Mouse (Mus musculus): ENCODE data around the gene Slc27a2. TPM values are rescaled to one million over a fixed set of nuclear protein-coding genes. Genes with fewer than 3 reads are reported as not detected.

Gene Slc27a2
- polyA plus RNA-seq, 1 experiment, result not detected

GRCm38 (mm10) chr2:126555533-126555932, 3.3 kb downstream of the Slc27a2 start:
- no peak for TF ChIP-seq CEBPB (IDR thresholded peaks at IDR 0.05; ENCODE audit: low read depth)
- Histone ChIP-seq H3K79me3 (ENCODE audit: low read depth) (no peaks in the 10 kb centered on the region), H3ac (ENCODE audit: control insufficient read depth, insufficient read length, low read depth) (no peak overlapping the region), H3K27me3 (ENCODE audit: control insufficient read depth, insufficient read depth, insufficient read length) (peaks cover 40% of the 10 kb centered on the region), H3K79me2 (ENCODE audit: control insufficient read depth, insufficient read depth) (no peaks in the 10 kb centered on the region), H3K4me3 (ENCODE audit: insufficient read depth, poor library complexity, severe bottlenecking) (no peak overlapping the region), H3K36me3 (ENCODE audit: control insufficient read depth, insufficient read depth) (no peaks in the 10 kb centered on the region)

DNA sequence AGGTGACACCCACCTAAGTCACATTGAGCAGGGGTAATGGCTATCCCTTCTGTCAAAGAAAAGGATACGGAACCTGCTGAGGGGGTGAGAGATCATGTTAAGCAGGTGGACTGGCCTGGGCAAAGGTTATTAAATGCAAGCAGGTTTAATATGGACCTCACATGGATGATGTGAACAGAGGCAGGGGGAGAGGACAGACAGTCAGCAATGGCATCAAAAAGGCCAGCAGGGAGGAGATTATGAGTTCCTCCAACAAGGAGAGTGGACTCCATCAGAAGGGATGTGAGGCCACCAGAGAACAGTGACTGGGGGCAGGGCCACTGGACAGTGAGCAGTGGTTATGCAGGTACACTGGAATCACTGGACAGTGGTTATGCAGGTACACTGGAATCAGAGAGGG, 7.9 kb downstream of the Slc27a2 start:
- Histone ChIP-seq H3K36me3 (ENCODE audit: control insufficient read depth, insufficient read depth) (no peaks in the 10 kb centered on the region), H3K27me3 (ENCODE audit: control insufficient read depth, insufficient read depth, insufficient read length) (peaks cover 20% of the 10 kb centered on the region), H3ac (ENCODE audit: control insufficient read depth, insufficient read length, low read depth) (no peak overlapping the region), H3K4me3 (ENCODE audit: insufficient read depth, poor library complexity, severe bottlenecking) (no peak overlapping the region), H3K79me3 (ENCODE audit: low read depth) (no peaks in the 10 kb centered on the region), H3K79me2 (ENCODE audit: control insufficient read depth, insufficient read depth) (no peaks in the 10 kb centered on the region)
- no peak for TF ChIP-seq MAX (IDR thresholded peaks at IDR 0.05)

DNA sequence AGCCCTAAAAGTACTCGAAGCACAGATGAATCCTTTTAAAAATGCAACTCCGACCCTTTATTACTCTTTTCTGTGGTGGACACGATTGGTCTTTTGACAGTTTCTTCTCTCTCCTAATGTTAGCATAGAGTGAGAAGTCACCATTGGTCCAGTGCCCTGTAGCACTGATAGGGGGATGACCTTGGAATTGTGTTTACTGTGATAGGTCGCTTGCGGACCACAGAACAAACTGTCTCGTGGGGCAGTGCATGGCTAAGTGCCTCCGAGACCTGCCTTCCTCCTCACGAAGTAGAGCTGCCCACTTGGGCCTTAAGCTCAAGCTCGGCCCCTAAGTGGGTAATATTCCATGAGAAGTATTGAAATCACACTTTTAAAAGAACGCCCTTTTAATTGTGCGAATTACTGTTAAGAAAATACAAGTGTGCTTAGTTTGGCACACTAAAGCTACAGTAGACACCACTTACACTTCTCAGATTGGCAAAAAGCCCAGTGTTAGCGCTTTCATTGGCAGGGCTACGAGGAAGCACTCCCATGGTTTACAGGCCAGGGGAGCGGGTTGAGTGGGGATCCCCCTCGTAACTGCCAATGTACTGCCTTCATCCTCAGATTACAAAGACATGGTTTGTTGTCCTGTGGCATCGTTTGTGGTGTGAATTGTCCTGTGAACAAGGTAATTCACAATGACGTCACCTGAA, 11.4 kb downstream of the Slc27a2 start:
- Histone ChIP-seq H3K4me3 (ENCODE audit: insufficient read depth, poor library complexity, severe bottlenecking) (no peak overlapping the region), H3K79me2 (ENCODE audit: control insufficient read depth, insufficient read depth) (no peaks in the 10 kb centered on the region), H3K79me3 (ENCODE audit: low read depth) (no peaks in the 10 kb centered on the region), H3ac (ENCODE audit: control insufficient read depth, insufficient read length, low read depth) (no peak overlapping the region), H3K27me3 (ENCODE audit: control insufficient read depth, insufficient read depth, insufficient read length) (peaks cover 15% of the 10 kb centered on the region), H3K36me3 (ENCODE audit: control insufficient read depth, insufficient read depth) (no peaks in the 10 kb centered on the region)
- no peak for TF ChIP-seq CTCF (IDR thresholded peaks at IDR 0.05; ENCODE audit: control insufficient read depth, insufficient read depth, insufficient read length)
- TF ChIP-seq CEBPB (IDR thresholded peaks at IDR 0.05; ENCODE audit: low read depth), result no peak
- TF ChIP-seq MYOG (IDR thresholded peaks at IDR 0.05; ENCODE audit: control insufficient read depth, extremely low read depth, insufficient read length), result no peak
- TF ChIP-seq MAX (IDR thresholded peaks at IDR 0.05), result no peak
- no peak for TF ChIP-seq USF1 (IDR thresholded peaks at IDR 0.05; ENCODE audit: low read depth)
- no peak for TF ChIP-seq FOSL1 (IDR thresholded peaks at IDR 0.05; ENCODE audit: insufficient read depth, low read length, poor library complexity, severe bottlenecking)
- no peak for TF ChIP-seq MYOD1 (IDR thresholded peaks at IDR 0.05; ENCODE audit: control insufficient read depth, insufficient read length, low read depth)

DNA sequence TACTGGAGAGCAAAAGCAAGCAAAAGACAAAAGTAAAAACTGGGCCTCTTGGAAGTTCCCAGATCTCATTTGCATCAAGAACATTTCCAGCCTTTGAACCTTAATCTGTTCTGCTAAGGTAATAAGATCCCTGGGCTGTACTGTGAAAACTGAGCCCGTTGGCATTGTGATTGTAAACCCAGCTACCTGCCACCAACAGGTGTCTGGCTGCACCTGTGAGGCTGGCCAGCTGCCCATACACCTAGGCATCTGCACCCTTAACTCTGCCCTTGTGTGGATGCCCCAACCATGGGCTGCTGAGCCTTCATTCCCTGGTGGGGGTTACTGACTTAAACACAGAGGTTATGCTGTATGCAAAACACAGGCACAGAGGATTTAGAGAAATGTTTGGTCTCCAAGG, 20.0 kb downstream of the Slc27a2 start:
- no peaks in the 10 kb centered on the region for H3K79me2 ChIP-seq (ENCODE audit: control insufficient read depth, insufficient read depth)
- no peaks in the 10 kb centered on the region for H3K79me3 ChIP-seq (ENCODE audit: low read depth)
- peaks cover 10% of the 10 kb centered on the region for H3K27me3 ChIP-seq (ENCODE audit: control insufficient read depth, insufficient read depth, insufficient read length)
- TF ChIP-seq MYOD1 (IDR thresholded peaks at IDR 0.05; ENCODE audit: control insufficient read depth, insufficient read length, low read depth) (no peak), CTCF (IDR thresholded peaks at IDR 0.05; ENCODE audit: control insufficient read depth, insufficient read depth, insufficient read length) (no peak)
- no peaks in the 10 kb centered on the region for H3K36me3 ChIP-seq (ENCODE audit: control insufficient read depth, insufficient read depth)
- no peak overlapping the region for H3K4me3 ChIP-seq (ENCODE audit: insufficient read depth, poor library complexity, severe bottlenecking)
- H3ac ChIP-seq (ENCODE audit: control insufficient read depth, insufficient read length, low read depth), result no peak overlapping the region

- H3K27me3 ChIP-seq (ENCODE audit: control insufficient read depth, insufficient read depth, insufficient read length), result peaks cover 10% of the 10 kb centered on the region
- H3K36me3 ChIP-seq (ENCODE audit: control insufficient read depth, insufficient read depth), result no peaks in the 10 kb centered on the region
- TF ChIP-seq MYOG (IDR thresholded peaks at IDR 0.05; ENCODE audit: control insufficient read depth, extremely low read depth, insufficient read length) (no peak), MAX (IDR thresholded peaks at IDR 0.05) (no peak), MYOD1 (IDR thresholded peaks at IDR 0.05; ENCODE audit: control insufficient read depth, insufficient read length, low read depth) (no peak), FOSL1 (IDR thresholded peaks at IDR 0.05; ENCODE audit: insufficient read depth, low read length, poor library complexity, severe bottlenecking) (no peak), USF1 (IDR thresholded peaks at IDR 0.05; ENCODE audit: low read depth) (no peak), CEBPB (IDR thresholded peaks at IDR 0.05; ENCODE audit: low read depth) (no peak), CTCF (IDR thresholded peaks at IDR 0.05; ENCODE audit: control insufficient read depth, insufficient read depth, insufficient read length) (no peak)
- no peaks in the 10 kb centered on the region for H3K79me2 ChIP-seq (ENCODE audit: control insufficient read depth, insufficient read depth)
- no peaks in the 10 kb centered on the region for H3K79me3 ChIP-seq (ENCODE audit: low read depth)
- no peak overlapping the region for H3ac ChIP-seq (ENCODE audit: control insufficient read depth, insufficient read length, low read depth)
- H3K4me3 ChIP-seq (ENCODE audit: insufficient read depth, poor library complexity, severe bottlenecking), result no peak overlapping the region
Measured at GRCm38 (mm10) chr2:126572747-126573146, 20.5 kb downstream of the Slc27a2 start.

DNA sequence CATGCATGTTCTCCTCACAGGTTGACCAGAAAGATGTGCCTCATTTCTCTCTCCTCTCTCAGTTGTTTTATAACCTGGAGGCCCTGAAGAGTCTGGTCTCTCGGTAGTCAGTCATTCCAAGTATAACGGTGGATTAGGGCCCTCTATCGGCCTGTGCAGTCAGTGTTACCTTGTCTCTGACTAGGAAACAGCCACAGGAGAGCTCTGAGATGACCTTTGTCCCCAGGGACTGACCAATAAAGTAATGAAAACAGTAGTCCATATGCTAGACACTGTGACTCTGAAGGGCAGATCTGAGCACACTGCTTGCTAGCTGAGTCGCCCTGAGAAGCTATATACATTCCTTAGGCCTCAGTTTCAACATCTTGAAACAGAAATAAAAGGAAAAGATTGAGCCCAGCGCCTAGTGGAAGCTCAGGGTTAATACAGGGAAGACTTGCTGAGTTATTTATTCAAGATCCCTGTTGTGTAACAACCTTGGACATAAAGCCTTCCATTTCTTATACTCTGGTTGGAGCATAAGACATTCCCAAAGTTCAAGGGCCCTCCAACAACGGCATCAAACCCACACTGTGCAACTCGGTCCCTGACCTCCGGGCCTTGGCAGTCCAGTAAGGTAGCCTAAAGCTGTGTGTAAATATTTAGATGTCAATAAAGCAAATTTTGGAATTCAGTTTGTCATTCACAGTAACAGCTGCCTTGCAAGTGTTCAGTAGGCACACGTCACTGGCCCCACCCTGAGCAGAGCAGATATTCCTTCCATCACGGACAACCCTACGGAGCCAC, 23.4 kb downstream of the Slc27a2 start:
- Histone ChIP-seq H3ac (ENCODE audit: control insufficient read depth, insufficient read length, low read depth) (no peak overlapping the region), H3K79me2 (ENCODE audit: control insufficient read depth, insufficient read depth) (no peaks in the 10 kb centered on the region), H3K4me3 (ENCODE audit: insufficient read depth, poor library complexity, severe bottlenecking) (no peak overlapping the region), H3K27me3 (ENCODE audit: control insufficient read depth, insufficient read depth, insufficient read length) (peaks cover 7% of the 10 kb centered on the region), H3K36me3 (ENCODE audit: control insufficient read depth, insufficient read depth) (no peaks in the 10 kb centered on the region), H3K79me3 (ENCODE audit: low read depth) (no peaks in the 10 kb centered on the region)
- TF ChIP-seq MYOD1 (IDR thresholded peaks at IDR 0.05; ENCODE audit: control insufficient read depth, insufficient read length, low read depth) (no peak), MYOG (IDR thresholded peaks at IDR 0.05; ENCODE audit: control insufficient read depth, extremely low read depth, insufficient read length) (no peak), CEBPB (IDR thresholded peaks at IDR 0.05; ENCODE audit: low read depth) (no peak), FOSL1 (IDR thresholded peaks at IDR 0.05; ENCODE audit: insufficient read depth, low read length, poor library complexity, severe bottlenecking) (no peak), USF1 (IDR thresholded peaks at IDR 0.05; ENCODE audit: low read depth) (no peak)

Measured in C2C12 (cell line).